Mouse (Mus musculus) embryonic facial prominence, embryonic 12.5 days (tissue): ENCODE measurements around the gene Prkaa1. TPM values are rescaled to one million over a fixed set of nuclear protein-coding genes. Genes with fewer than 3 reads are reported as not detected.
A peak's percentile ranks its signal among the peaks of the same experiment; 100 is the strongest.

Experiments
- ATAC-seq: fragments of 200-750 bp; cut with Nextera tagmentation; 2 replicates; pipeline ENCODE4 v1.8.0; 2017; ENCODE audit not compliant: insufficient number of reproducible peaks, insufficient read depth, low FRiP score, low TSS enrichment
- H3K27ac ChIP-seq: fragments of 300-500 bp; sonication (generic); 2 replicates; pipeline ENCODE4 v1.5.1; 2016; ENCODE audit warnings: mild to moderate bottlenecking
- H3K27me3 ChIP-seq: fragments of 300-500 bp; sonication (generic); 2 replicates; pipeline ENCODE4 v1.6.1; 2016; ENCODE audit warnings: mild to moderate bottlenecking, moderate library complexity
- H3K36me3 ChIP-seq: fragments of 300-500 bp; sonication (generic); 2 replicates; pipeline ENCODE4 v1.6.1; 2016; ENCODE audit warnings: mild to moderate bottlenecking
- H3K4me1 ChIP-seq: fragments of 300-500 bp; sonication (generic); 2 replicates; pipeline ENCODE4 v1.6.1; 2016
- H3K4me2 ChIP-seq: fragments of 300-500 bp; sonication (generic); replicated peaks from 2 replicates; pipeline ENCODE4 v1.6.1; 2016; ENCODE audit warnings: mild to moderate bottlenecking, moderate library complexity
- H3K4me3 ChIP-seq: fragments of 300-500 bp; sonication (generic); 2 replicates; pipeline ENCODE4 v1.5.1; 2016; ENCODE audit warnings: mild to moderate bottlenecking
- H3K9ac ChIP-seq: fragments of 300-500 bp; sonication (generic); 2 replicates; pipeline ENCODE4 v1.6.1; 2016; ENCODE audit warnings: mild to moderate bottlenecking, moderate library complexity
- H3K9me3 ChIP-seq: fragments of 300-500 bp; sonication (generic); 2 replicates; pipeline ENCODE4 v1.6.1; 2016; ENCODE audit warnings: mild to moderate bottlenecking, moderate library complexity
- WGBS: fragments of 180-500 bp; shearing (Covaris S2); methylation state at CpG from one replicate; pipeline ENCODE4 v1.1.7; 2016; 5-methylcytosine and 5-hydroxymethylcytosine counted together
- polyA plus RNA-seq: library from polyadenylated mRNA; unstranded; fragments of >200 nt; fragmentation: Nextera tagmentation; extraction: Ambion mirVana; gene quantifications from 2 replicates; pipeline ENCODE4 v1.2.1, GENCODE M21; 2016

Prkaa1 gene
- polyA plus RNA-seq, 1 experiment from 2014 or later, result 17.8 TPM

DNA sequence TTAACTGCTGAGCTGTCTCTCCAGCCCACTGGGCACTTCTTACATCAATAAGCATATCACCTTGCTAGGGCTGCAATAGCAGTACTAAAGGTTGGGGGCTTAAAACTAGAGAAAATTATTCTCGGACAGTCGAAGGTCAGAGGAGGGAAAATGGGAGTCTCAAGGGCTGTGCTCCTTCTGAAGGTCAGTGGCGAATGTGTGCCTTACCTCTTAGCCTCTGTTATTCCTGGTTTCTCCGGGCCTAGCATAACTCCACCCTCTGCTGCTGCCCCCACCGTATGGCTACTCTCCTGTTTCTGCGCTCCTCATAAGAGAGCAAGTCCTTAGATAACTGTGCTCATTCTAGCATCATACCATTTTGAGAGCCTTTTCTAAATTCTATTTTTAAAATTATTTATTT is 8.5 kb downstream of the Prkaa1 start:
- H3K27ac ChIP-seq, result no peak overlapping the region
- H3K9ac ChIP-seq, result no peak overlapping the region
- no peak for ATAC-seq
- H3K36me3 ChIP-seq, result no peaks in the 10 kb centered on the region
- H3K4me3 ChIP-seq, result no peak overlapping the region
- no peaks in the 10 kb centered on the region for H3K27me3 ChIP-seq
- H3K4me2 ChIP-seq, result no peak overlapping the region
- peaks cover 23% of the 10 kb centered on the region for H3K4me1 ChIP-seq
- 87% methylated on average over 6 of the region's 6 CpGs for WGBS
- no peaks in the 10 kb centered on the region for H3K9me3 ChIP-seq

- no peak overlapping the region for H3K9ac ChIP-seq
- H3K9me3 ChIP-seq, result no peaks in the 10 kb centered on the region
- H3K27me3 ChIP-seq, result no peaks in the 10 kb centered on the region
- H3K27ac ChIP-seq, result no peak overlapping the region
- 84% methylated on average over 9 of the region's 9 CpGs for WGBS
- no peak overlapping the region for H3K4me2 ChIP-seq
- no peaks in the 10 kb centered on the region for H3K36me3 ChIP-seq
- H3K4me3 ChIP-seq, result no peak overlapping the region
- H3K4me1 ChIP-seq, result peaks cover 7% of the 10 kb centered on the region; the same call in 1 of the 2 replicates
- no peak for ATAC-seq
Observed at GRCm38 (mm10) chr15:5154621-5155020, 11.0 kb downstream of the Prkaa1 start.

GRCm38 (mm10) chr15:5155093-5155492 is 11.4 kb downstream of the Prkaa1 start:
- 68% methylated on average over 5 of the region's 5 CpGs for WGBS
- ATAC-seq, result no peak

DNA sequence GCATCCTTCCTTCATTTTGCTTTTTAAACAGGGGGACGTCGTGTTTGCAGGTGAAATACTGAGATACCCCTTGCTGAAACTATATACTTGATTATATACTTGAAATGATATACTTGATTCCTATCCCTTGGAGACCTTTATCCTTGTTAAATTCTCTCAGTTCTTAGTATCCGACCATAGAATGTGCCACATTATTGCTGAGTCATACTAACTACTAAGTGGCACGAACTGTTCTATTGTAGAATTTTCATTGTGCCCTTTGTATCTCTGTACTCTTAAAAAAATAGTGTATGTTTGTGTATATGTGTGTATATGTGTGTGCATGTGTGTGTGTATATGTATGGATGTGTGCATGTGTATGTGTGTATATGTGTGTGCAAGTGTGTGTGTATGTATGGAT is 12.7 kb downstream of the Prkaa1 start:
- ATAC-seq, result no peak
- no peaks in the 10 kb centered on the region for H3K27me3 ChIP-seq
- H3K9me3 ChIP-seq, result no peaks in the 10 kb centered on the region
- H3K4me2 ChIP-seq, result no peak overlapping the region
- no peak overlapping the region for H3K4me3 ChIP-seq
- H3K36me3 ChIP-seq, result no peaks in the 10 kb centered on the region
- H3K9ac ChIP-seq, result no peak overlapping the region
- H3K27ac ChIP-seq, result no peak overlapping the region
- H3K4me1 ChIP-seq, result peaks cover 7% of the 10 kb centered on the region; the same call in 1 of the 2 replicates
- 87% methylated on average over 4 of the region's 4 CpGs for WGBS

More at GRCm38 (mm10) chr15:5155093-5155492, 11.4 kb downstream of the Prkaa1 start:
- H3K9me3 ChIP-seq, result no peaks in the 10 kb centered on the region
- H3K27me3 ChIP-seq, result no peaks in the 10 kb centered on the region
- no peak overlapping the region for H3K27ac ChIP-seq
- H3K9ac ChIP-seq, result no peak overlapping the region
- no peak overlapping the region for H3K4me2 ChIP-seq
- H3K4me3 ChIP-seq, result no peak overlapping the region
- H3K36me3 ChIP-seq, result no peaks in the 10 kb centered on the region
- H3K4me1 ChIP-seq, result peaks cover 7% of the 10 kb centered on the region; the same call in 1 of the 2 replicates

GRCm38 (mm10) chr15:5157386-5157785 is 13.7 kb downstream of the Prkaa1 start:
- Histone ChIP-seq H3K36me3 (no peaks in the 10 kb centered on the region), H3K9me3 (no peaks in the 10 kb centered on the region), H3K27me3 (no peaks in the 10 kb centered on the region), H3K4me2 (no peak overlapping the region), H3K9ac (no peak overlapping the region), H3K27ac (no peak overlapping the region), H3K4me1 (peaks cover 7% of the 10 kb centered on the region; the same call in 1 of the 2 replicates), H3K4me3 (no peak overlapping the region)
- ATAC-seq, result no peak
- WGBS, result 91% methylated on average over 1 of the region's 1 CpGs

DNA sequence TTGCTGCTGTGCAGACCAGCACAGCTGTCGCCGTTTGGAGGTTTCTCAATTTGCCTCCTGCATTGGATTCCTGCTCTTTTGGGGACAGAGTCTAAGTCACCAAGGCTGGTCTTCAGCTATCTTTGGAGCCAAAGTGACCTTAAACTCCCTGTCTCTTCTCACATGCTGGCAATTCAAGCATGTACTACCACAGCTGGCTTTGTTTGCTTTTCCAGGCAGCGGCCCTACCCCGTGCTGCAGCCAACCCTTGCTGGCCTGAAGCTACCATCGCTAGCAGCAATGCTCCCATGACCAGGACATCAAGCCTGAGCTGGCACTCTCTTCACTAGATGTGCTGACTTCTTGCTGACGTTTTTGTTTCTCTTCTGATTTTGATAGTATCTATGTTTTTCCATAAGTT is 15.2 kb downstream of the Prkaa1 start:
- ATAC-seq, result no peak
- H3K4me3 ChIP-seq, result no peak overlapping the region
- peaks cover 11% of the 10 kb centered on the region for H3K36me3 ChIP-seq
- no peak overlapping the region for H3K9ac ChIP-seq
- peaks cover 7% of the 10 kb centered on the region; the same call in 1 of the 2 replicates for H3K4me1 ChIP-seq
- 69% methylated on average over 6 of the region's 6 CpGs for WGBS
- H3K4me2 ChIP-seq, result no peak overlapping the region
- H3K27me3 ChIP-seq, result no peaks in the 10 kb centered on the region
- H3K27ac ChIP-seq, result no peak overlapping the region
- no peaks in the 10 kb centered on the region for H3K9me3 ChIP-seq

GRCm38 (mm10) chr15:5165121-5165773 is 21.6 kb downstream of the Prkaa1 start:
- H3K9ac ChIP-seq, result no peak overlapping the region
- no peak overlapping the region for H3K4me2 ChIP-seq
- no peaks in the 10 kb centered on the region for H3K4me1 ChIP-seq
- no peak overlapping the region for H3K27ac ChIP-seq
- no peak for ATAC-seq
- WGBS, result 91% methylated on average over 12 of the region's 12 CpGs
- H3K9me3 ChIP-seq, result no peaks in the 10 kb centered on the region
- no peak overlapping the region for H3K4me3 ChIP-seq
- no peaks in the 10 kb centered on the region for H3K27me3 ChIP-seq
- H3K36me3 ChIP-seq, result peaks cover 56% of the 10 kb centered on the region

DNA sequence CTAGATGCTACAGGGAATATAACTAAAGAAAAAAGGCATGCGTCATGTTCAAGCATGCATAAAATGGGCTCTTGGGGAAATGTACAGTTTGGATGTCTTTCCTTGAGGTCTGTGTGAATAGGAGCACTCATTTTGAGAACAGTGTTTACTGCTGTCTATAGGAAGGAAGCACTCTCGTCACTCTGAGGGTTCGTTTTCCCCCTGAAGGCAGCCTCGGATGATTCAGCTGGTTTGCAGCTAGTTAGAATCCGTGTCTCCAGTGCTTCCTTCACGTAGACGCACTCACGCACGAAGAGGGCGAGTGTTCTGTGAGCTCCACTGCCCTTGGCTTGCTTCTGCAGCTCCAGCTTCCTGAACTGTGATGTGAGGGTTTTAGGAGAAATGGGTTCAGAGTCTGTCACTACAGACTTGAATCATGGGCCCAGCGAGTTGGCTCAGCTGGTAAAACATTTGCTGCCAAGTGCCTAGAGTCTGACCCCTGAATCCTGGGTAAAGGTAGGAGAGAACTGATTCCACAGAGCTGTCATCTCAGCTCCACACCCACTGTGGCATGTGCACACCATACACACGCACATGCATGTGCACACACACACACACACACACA is 29.7 kb downstream of the Prkaa1 start:
- H3K4me3 ChIP-seq, result no peak overlapping the region
- WGBS, result 85% methylated on average over 12 of the region's 12 CpGs
- H3K4me2 ChIP-seq, result no peak overlapping the region
- peaks cover 54% of the 10 kb centered on the region for H3K36me3 ChIP-seq
- no peaks in the 10 kb centered on the region for H3K27me3 ChIP-seq
- no peak overlapping the region for H3K9ac ChIP-seq
- no peak overlapping the region for H3K27ac ChIP-seq
- H3K4me1 ChIP-seq, result no peaks in the 10 kb centered on the region
- ATAC-seq, result no peak
- H3K9me3 ChIP-seq, result no peaks in the 10 kb centered on the region

GRCm38 (mm10) chr15:5184668-5185330 is 41.1 kb downstream of the Prkaa1 start:
- Histone ChIP-seq H3K9ac (peak overlapping the region; percentile 82), H3K27ac (peak overlapping the region; percentile 80), H3K4me2 (peak overlapping the region; percentile 72), H3K27me3 (no peaks in the 10 kb centered on the region), H3K4me1 (peaks cover 13% of the 10 kb centered on the region), H3K9me3 (no peaks in the 10 kb centered on the region), H3K4me3 (peak overlapping the region; percentile 96), H3K36me3 (no peaks in the 10 kb centered on the region)
- ATAC-seq, result peak; percentile 52; the same call in 1 of the 2 replicates
- 42% methylated on average over 11 of the region's 11 CpGs for WGBS

GRCm38 (mm10) chr15:5185366-5186292 is 42.0 kb downstream of the Prkaa1 start, which contains the start of gene Ttc33:
TSS of gene Ttc33 (plus strand) at chr15:5185525.
- peaks cover 8% of the 10 kb centered on the region; the same call in 1 of the 2 replicates for H3K36me3 ChIP-seq
- WGBS, result under 1% methylated on average over 54 of the region's 55 CpGs
- no peaks in the 10 kb centered on the region for H3K27me3 ChIP-seq
- H3K9ac ChIP-seq, result peak within 1 kb of the TSS; percentile 82
- H3K27ac ChIP-seq, result peak within 1 kb of the TSS; percentile 80
- H3K4me2 ChIP-seq, result peak within 1 kb of the TSS; percentile 72
- H3K4me3 ChIP-seq, result peak within 1 kb of the TSS; percentile 96
- peaks cover 13% of the 10 kb centered on the region for H3K4me1 ChIP-seq
- no peaks in the 10 kb centered on the region for H3K9me3 ChIP-seq
- ATAC-seq, result peak; percentile 81

DNA sequence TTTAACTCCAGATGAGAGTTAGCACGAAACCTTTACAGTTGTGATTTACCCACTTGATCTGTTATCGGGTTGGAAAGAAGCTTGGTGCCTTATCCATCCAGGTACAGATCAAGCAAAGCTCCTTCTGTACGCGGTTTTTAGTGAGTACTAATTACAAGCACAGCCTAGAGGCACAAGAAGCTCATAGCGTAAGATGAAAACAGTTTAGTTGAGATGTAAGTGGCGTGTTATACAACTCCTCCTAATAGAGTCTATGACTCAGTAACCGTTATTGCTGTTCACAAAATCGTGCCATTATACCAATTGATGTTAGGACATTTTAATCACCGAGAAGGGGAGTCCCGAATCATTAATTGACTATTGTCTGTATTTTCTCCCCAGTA is 42.6 kb downstream of the Prkaa1 start:
- H3K36me3 ChIP-seq, result peaks cover 10% of the 10 kb centered on the region; the same call in 1 of the 2 replicates
- WGBS, result 34% methylated on average over 10 of the region's 10 CpGs
- H3K4me3 ChIP-seq, result peak overlapping the region; percentile 96
- H3K4me1 ChIP-seq, result peaks cover 13% of the 10 kb centered on the region
- H3K27me3 ChIP-seq, result no peaks in the 10 kb centered on the region
- H3K9me3 ChIP-seq, result no peaks in the 10 kb centered on the region
- peak overlapping the region; percentile 80; the same call in 1 of the 2 replicates for H3K27ac ChIP-seq
- H3K9ac ChIP-seq, result peak overlapping the region; percentile 82
- no peak for ATAC-seq
- H3K4me2 ChIP-seq, result peak overlapping the region; percentile 72
